Mouse (Mus musculus): Measurements from ENCODE around the gene Slc20a1.

DNA sequence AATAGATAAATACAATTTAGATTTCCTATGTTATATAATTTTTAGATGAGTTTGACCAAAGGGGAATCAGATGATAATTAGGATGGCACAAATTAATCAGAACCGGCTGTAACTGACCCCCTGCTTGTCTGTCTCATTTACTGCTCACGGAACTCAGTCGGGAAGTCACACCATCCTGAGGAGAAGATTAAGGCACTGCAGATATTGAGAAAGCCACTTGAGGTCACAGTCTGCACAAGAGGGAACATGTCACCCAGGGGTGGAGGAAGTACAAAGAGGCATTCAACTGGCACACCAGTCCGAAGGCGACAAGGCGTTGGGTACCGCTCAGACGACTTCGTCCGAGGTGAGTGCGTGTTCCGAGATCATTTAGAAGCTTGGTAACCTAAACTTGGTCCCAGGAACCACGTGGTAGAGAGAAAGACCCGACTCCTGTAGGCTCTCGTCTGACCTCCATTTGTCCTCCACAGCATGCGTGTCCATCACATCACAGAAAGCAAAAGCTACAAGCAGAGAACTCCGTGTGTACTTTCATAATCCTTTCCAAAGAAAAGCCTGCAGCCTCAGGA is 26.8 kb downstream of the Slc20a1 start:
- TF ChIP-seq POLR2A (IDR thresholded peaks at IDR 0.05; ENCODE audit: borderline replicate concordance, extremely low read depth, low read depth, low read length) = no peak
- TF ChIP-seq CTCF (IDR thresholded peaks at IDR 0.05; ENCODE audit: insufficient read depth, low read length) = no peak

Measured in lung, adult 2 months (tissue).